Mouse (Mus musculus) limb, embryonic 15.5 days (tissue): ENCODE results near the gene 2410137M14Rik. TPM values are rescaled to one million over a fixed set of nuclear protein-coding genes. Genes with fewer than 3 reads are reported as not detected.

Source experiments
- ATAC-seq: fragments of 200-750 bp; cut with Nextera tagmentation; 2 replicates; pipeline ENCODE4 v1.8.0; 2017; ENCODE audit warnings: low read depth, moderate TSS enrichment; ENCODE audit not compliant: insufficient number of reproducible peaks, low FRiP score, low TSS enrichment
- H3K27ac ChIP-seq: fragments of 300-500 bp; sonication (generic); 2 replicates; pipeline ENCODE4 v1.5.1; 2015; ENCODE audit warnings: moderate library complexity, mild to moderate bottlenecking, inconsistent platforms
- H3K27me3 ChIP-seq: fragments of 300-500 bp; sonication (generic); 2 replicates; pipeline ENCODE4 v1.6.1; 2015; ENCODE audit warnings: inconsistent platforms
- H3K36me3 ChIP-seq: fragments of 300-500 bp; sonication (generic); 2 replicates; pipeline ENCODE4 v1.6.1; 2015; ENCODE audit warnings: inconsistent platforms
- H3K4me1 ChIP-seq: fragments of 300-500 bp; sonication (generic); 2 replicates; pipeline ENCODE4 v1.6.1; 2015; ENCODE audit warnings: inconsistent platforms
- H3K4me2 ChIP-seq: fragments of 300-500 bp; sonication (generic); 2 replicates; pipeline ENCODE4 v1.6.1; 2015; ENCODE audit warnings: mild to moderate bottlenecking, inconsistent platforms
- H3K4me3 ChIP-seq: fragments of 300-500 bp; sonication (generic); 2 replicates; pipeline ENCODE4 v1.5.1; 2015; ENCODE audit warnings: mild to moderate bottlenecking, inconsistent platforms
- H3K9ac ChIP-seq: fragments of 300-500 bp; sonication (generic); 2 replicates; pipeline ENCODE4 v1.6.1; 2015; ENCODE audit warnings: inconsistent platforms
- H3K9me3 ChIP-seq: fragments of 300-500 bp; sonication (generic); 2 replicates; pipeline ENCODE4 v1.6.1; 2016; ENCODE audit warnings: inconsistent platforms
- WGBS: fragments of 180-500 bp; shearing (Covaris S2); methylation state at CpG from one replicate; pipeline ENCODE4 v1.1.7; 2015; 5-methylcytosine and 5-hydroxymethylcytosine counted together
- polyA plus RNA-seq: library from polyadenylated mRNA; unstranded; fragments of >200 nt; fragmentation: Nextera tagmentation; extraction: Ambion mirVana; gene quantifications from 2 replicates; pipeline ENCODE4 v1.2.1, GENCODE M21; 2015

2410137M14Rik gene
- polyA plus RNA-seq, 1 experiment from 2014 or later, result 0.18 TPM

DNA sequence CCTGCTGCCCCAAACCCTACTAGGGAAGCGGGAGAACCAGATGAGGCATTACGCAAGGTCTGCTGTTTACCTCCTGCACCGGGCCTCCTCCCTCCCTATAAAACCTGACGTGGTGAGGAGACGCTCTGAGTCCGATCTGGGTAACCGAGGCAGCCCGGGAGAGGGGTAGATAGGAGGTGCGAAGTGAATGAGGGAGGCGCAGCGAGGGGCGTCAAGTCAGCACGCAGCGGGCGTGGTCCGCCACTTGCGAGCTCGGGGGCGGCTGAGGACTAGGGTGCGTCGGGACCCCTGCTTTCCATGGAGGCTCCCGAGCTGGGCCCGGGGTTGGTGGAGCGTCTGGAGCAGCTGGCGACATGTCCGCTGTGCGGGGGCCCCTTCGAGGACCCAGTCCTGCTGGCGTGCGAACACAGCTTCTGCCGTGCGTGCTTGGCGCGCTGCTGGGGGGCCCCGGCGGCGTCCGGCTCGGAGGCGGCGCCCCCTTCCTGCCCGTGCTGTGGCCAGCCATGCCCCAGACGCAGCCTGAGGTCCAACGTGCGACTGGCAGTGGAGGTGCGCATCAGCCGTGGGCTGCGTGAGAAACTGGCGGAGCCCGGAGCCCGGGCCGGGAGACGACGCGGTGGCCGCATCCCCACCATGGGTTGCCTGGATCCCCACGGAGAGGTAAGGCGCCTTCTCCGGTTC is 38.1 kb downstream of the 2410137M14Rik start, which contains the start of gene Rnf39:
Gene Rnf39, plus strand, starts transcription at position 128 of the 681 bp plus-strand sequence.
- Histone ChIP-seq H3K36me3 (no peaks in the 10 kb centered on the region), H3K4me2 (peak within 1 kb of the TSS; percentile 93), H3K9me3 (no peaks in the 10 kb centered on the region), H3K4me3 (peak within 1 kb of the TSS; percentile 50), H3K27ac (peak within 1 kb of the TSS; percentile 72), H3K4me1 (peaks cover 31% of the 10 kb centered on the region), H3K27me3 (peaks cover 64% of the 10 kb centered on the region), H3K9ac (0 out of 2 replicates have a peak within 1 kb of the TSS, but pooled peaks have one; percentile 17)
- WGBS, result 1% methylated on average over 59 of the region's 59 CpGs
- peak; percentile 55 for ATAC-seq

DNA sequence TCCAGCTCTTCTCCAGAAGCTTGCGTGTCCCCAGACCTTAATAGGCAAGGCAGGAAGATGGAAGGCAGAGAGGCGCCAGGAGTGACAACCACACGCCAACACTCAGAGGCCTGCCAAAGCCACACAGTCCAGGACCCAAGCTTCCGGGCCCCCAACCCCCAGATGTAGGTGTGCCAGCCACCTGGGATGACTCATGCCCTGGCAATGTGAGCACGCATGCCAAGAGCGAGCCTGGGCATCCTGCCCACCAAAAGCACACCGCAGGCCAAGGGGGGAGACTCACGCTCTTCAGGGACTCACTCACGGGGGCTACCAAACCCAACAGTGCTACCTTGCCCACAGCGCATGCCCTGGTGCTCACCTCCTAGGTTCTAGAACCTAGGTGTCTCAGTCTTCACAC is 38.6 kb downstream of the 2410137M14Rik start:
- Histone ChIP-seq H3K9ac (no peak overlapping the region), H3K4me3 (peak overlapping the region; percentile 50), H3K27me3 (peaks cover 64% of the 10 kb centered on the region), H3K36me3 (no peaks in the 10 kb centered on the region), H3K27ac (peak overlapping the region; percentile 72), H3K4me1 (peaks cover 27% of the 10 kb centered on the region), H3K9me3 (no peaks in the 10 kb centered on the region), H3K4me2 (peak overlapping the region; percentile 93)
- ATAC-seq, result peak; percentile 53
- WGBS, result 20% methylated on average over 10 of the region's 10 CpGs

DNA sequence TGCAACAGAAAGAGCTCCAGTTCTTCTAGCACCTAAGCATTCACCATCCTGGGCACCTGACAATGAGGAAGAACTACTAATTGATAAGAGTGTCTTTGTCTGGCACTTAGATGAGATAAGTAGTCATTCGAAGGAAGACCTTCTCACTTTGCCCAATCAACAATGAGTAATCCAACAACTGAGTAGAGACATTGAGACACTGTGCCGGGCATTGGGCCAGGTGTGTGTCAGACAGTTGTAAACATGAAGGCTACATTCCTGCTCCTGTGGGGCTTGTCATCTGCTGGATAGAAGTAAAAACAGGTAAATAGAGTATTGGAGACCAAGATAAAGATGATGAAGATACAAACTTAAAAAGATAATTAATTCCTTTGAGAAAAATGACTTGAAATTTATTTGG is 43.0 kb downstream of the 2410137M14Rik start:
- no peaks in the 10 kb centered on the region for H3K9me3 ChIP-seq
- no peak overlapping the region for H3K9ac ChIP-seq
- H3K4me2 ChIP-seq, result no peak overlapping the region
- ATAC-seq, result no peak
- no peak overlapping the region for H3K27ac ChIP-seq
- peaks cover 9% of the 10 kb centered on the region for H3K4me1 ChIP-seq
- H3K27me3 ChIP-seq, result peaks cover 25% of the 10 kb centered on the region
- H3K36me3 ChIP-seq, result no peaks in the 10 kb centered on the region
- WGBS, result 76% methylated on average over 2 of the region's 2 CpGs
- no peak overlapping the region for H3K4me3 ChIP-seq

DNA sequence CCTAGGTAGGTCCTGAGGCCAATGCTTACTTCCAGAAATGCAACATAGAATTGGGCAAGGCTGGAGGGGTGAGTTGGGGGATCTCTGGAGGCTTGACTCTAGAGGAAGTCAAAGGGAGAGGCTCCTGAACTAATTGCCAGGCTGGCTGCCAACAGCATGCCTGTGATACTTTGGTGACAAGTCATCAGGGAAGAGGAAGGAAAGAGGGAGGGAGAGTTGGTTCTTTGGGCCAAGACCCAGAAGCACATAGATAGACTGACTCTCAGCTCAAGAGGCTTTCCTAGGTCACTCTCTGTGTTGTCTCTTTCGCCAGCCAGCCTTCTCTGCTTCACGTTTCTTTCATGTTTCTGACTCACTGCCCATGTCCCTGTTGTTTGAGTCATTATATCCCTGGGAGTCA is 49.2 kb downstream of the 2410137M14Rik start:
- 67% methylated on average over 2 of the region's 2 CpGs for WGBS
- no peak overlapping the region for H3K4me2 ChIP-seq
- no peak overlapping the region for H3K27ac ChIP-seq
- H3K4me1 ChIP-seq, result no peaks in the 10 kb centered on the region
- H3K27me3 ChIP-seq, result no peaks in the 10 kb centered on the region
- H3K36me3 ChIP-seq, result no peaks in the 10 kb centered on the region
- no peak for ATAC-seq
- no peak overlapping the region for H3K4me3 ChIP-seq
- no peaks in the 10 kb centered on the region for H3K9me3 ChIP-seq
- no peak overlapping the region for H3K9ac ChIP-seq

DNA sequence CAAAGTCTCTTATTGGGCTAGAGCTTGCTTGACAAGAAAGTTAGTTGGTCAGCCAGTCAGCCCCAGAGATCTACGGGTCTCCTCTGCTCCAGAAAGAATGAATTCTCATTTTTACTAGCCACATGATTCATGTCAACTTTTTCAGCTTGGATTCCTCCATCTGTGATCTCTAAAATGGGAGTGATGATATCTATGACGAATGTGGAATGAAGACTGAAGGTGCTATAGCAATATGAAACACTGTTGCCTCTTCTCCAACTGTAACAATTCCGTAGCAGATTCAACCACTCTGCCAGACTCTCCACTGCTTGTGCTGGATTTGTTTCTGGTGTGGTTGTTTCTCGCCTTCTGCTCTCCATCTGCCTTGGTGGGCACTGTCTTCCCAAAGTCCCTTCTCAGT is 49.9 kb downstream of the 2410137M14Rik start:
- no peak overlapping the region for H3K9ac ChIP-seq
- H3K4me2 ChIP-seq, result no peak overlapping the region
- H3K4me1 ChIP-seq, result no peaks in the 10 kb centered on the region
- ATAC-seq, result no peak
- WGBS, result 81% methylated on average over 4 of the region's 4 CpGs
- no peaks in the 10 kb centered on the region for H3K27me3 ChIP-seq
- H3K36me3 ChIP-seq, result no peaks in the 10 kb centered on the region
- no peaks in the 10 kb centered on the region for H3K9me3 ChIP-seq
- no peak overlapping the region for H3K4me3 ChIP-seq
- H3K27ac ChIP-seq, result no peak overlapping the region

DNA sequence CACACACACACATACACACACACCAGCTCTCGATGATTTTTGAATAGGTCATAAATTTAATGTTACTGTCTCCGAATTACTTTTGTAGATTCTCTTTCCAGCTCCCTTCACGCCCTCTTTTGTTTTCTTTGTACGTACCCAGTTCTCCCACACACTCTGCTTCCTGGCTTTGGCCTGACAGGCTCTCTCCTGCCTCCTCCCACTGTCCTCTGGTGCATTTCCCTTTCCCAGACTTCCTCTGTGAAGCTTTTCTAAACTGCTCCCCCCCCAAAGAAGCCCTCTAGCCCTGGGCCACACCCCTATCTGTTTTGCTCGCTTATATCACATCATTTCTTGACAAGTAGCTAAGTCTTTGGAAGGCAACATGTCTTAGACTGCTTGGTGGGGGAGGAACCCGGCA is 50.8 kb downstream of the 2410137M14Rik start:
- ATAC-seq, result no peak
- H3K9ac ChIP-seq, result no peak overlapping the region
- H3K4me1 ChIP-seq, result no peaks in the 10 kb centered on the region
- H3K4me2 ChIP-seq, result no peak overlapping the region
- no peaks in the 10 kb centered on the region for H3K9me3 ChIP-seq
- H3K36me3 ChIP-seq, result no peaks in the 10 kb centered on the region
- WGBS, result 67% methylated on average over 6 of the region's 6 CpGs
- no peak overlapping the region for H3K27ac ChIP-seq
- no peak overlapping the region for H3K4me3 ChIP-seq
- no peaks in the 10 kb centered on the region for H3K27me3 ChIP-seq

DNA sequence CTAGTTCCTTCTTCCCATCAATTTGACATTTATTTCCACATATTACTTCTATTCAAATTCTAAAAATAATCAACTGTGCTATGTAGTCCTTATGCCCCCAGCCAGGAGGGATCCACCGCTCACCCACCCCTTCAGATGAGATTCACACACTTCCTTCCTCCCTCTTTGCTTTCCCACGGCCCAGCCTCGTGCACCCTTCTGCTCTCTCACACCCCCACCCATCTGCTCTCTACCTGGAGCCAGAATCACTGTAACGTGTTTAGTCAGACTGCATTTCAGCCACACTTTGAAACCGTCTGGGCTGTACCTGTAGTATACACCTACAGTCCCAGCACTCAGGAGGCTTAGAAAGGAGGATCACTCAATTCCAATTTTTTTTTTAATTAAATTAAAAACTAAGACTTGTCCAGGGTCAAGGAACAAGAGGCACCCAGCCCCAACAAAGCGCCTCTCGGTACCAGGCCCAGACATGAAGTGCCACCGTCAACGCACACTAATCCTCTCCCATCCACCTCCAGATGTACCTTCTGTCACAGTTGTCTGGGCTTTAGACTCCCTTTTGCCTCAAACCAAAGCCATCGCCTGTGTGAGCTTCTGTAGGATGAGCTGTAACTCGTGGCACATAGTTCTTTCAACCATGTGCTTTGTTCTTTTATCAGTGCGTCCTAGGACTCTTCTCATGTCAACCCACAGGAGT is 51.7 kb downstream of the 2410137M14Rik start:
- no peaks in the 10 kb centered on the region for H3K36me3 ChIP-seq
- ATAC-seq, result no peak
- H3K27me3 ChIP-seq, result no peaks in the 10 kb centered on the region
- H3K4me1 ChIP-seq, result no peaks in the 10 kb centered on the region
- H3K4me3 ChIP-seq, result no peak overlapping the region
- no peak overlapping the region for H3K27ac ChIP-seq
- H3K4me2 ChIP-seq, result no peak overlapping the region
- H3K9ac ChIP-seq, result no peak overlapping the region
- WGBS, result 69% methylated on average over 12 of the region's 12 CpGs
- H3K9me3 ChIP-seq, result no peaks in the 10 kb centered on the region

Other genes starting within 250 kb of the 2410137M14Rik start
- gene H2-M10.5, start 208.3 kb downstream of the 2410137M14Rik start, polyA plus RNA-seq, result not detected in 2 replicates
- not detected in 2 replicates for gene H2-M10.6, start 169.1 kb downstream of the 2410137M14Rik start, polyA plus RNA-seq
- gene Trim26, start 144.1 kb downstream of the 2410137M14Rik start, polyA plus RNA-seq, result 38.7 and 44.3 TPM in 2 replicates
- 0.10 TPM in 1 of 2 replicates, not detected in the other for gene Trim15, start 114.0 kb downstream of the 2410137M14Rik start, polyA plus RNA-seq
- 2.4 and 3.8 TPM in 2 replicates for gene Trim10, start 111.7 kb downstream of the 2410137M14Rik start, polyA plus RNA-seq
- gene Trim40, start 91.1 kb downstream of the 2410137M14Rik start, polyA plus RNA-seq, result not detected in 2 replicates
- not detected in 2 replicates for gene Trim31, start 83.1 kb downstream of the 2410137M14Rik start, polyA plus RNA-seq
- 6.8 and 9.1 TPM in 2 replicates for gene Rnf39, start 38.3 kb downstream of the 2410137M14Rik start, polyA plus RNA-seq
- 106 and 112 TPM in 2 replicates for gene Ppp1r11, start 29.5 kb downstream of the 2410137M14Rik start, polyA plus RNA-seq
- 83.5 and 97.9 TPM in 2 replicates for gene Znrd1, start 22.7 kb downstream of the 2410137M14Rik start, polyA plus RNA-seq
- gene Znrd1as, start 22.6 kb downstream of the 2410137M14Rik start, polyA plus RNA-seq, result 5.5 and 5.9 TPM in 2 replicates
- 0.87 and 0.88 TPM in 2 replicates for gene H2-M5, start 8.3 kb upstream of the 2410137M14Rik start, polyA plus RNA-seq
- gene Zfp57, start 19.9 kb upstream of the 2410137M14Rik start, polyA plus RNA-seq, result 64.4 and 72.9 TPM in 2 replicates
- gene Mog, start 42.2 kb upstream of the 2410137M14Rik start, polyA plus RNA-seq, result 0.14 TPM in 1 of 2 replicates, not detected in the other
- 8.1 and 8.7 TPM in 2 replicates for gene Gabbr1, start 64.7 kb upstream of the 2410137M14Rik start, polyA plus RNA-seq
- gene Olfr90, start 107.3 kb upstream of the 2410137M14Rik start, polyA plus RNA-seq, result not detected in 2 replicates
- not detected in 2 replicates for gene Olfr91, start 117.0 kb upstream of the 2410137M14Rik start, polyA plus RNA-seq
- not detected in 2 replicates for gene Olfr92, start 138.9 kb upstream of the 2410137M14Rik start, polyA plus RNA-seq
- not detected in 2 replicates for gene Olfr93, start 180.3 kb upstream of the 2410137M14Rik start, polyA plus RNA-seq
- not detected in 2 replicates for gene Ubd, start 212.7 kb upstream of the 2410137M14Rik start, polyA plus RNA-seq
- gene Olfr94, start 219.8 kb upstream of the 2410137M14Rik start, polyA plus RNA-seq, result 0.12 and 0.14 TPM in 2 replicates
- gene Olfr95, start 231.9 kb upstream of the 2410137M14Rik start, polyA plus RNA-seq, result not detected in 2 replicates
- gene Olfr96, start 238.9 kb upstream of the 2410137M14Rik start, polyA plus RNA-seq, result not detected in 2 replicates